Mouse (Mus musculus): ENCODE measurements at regions not wholly inside any gene's neighbourhood (a gene's known extent, or its start where the extent isn't known, plus 50 kb on each side); places are given as distances from the start of the nearest gene placed in this dataset.
A peak's percentile ranks its signal among the peaks of the same experiment; 100 is the strongest.

- no peak for DNase-seq (ENCODE audit: low read depth)
Observed at GRCm38 (mm10) chr15:36945309-36945708, 62.3 kb downstream of the Zfp706 start.

GRCm38 (mm10) chr15:36944556-36945171, 62.9 kb downstream of the Zfp706 start:
- DNase-seq (ENCODE audit: low read depth): no peak

GRCm38 (mm10) chr15:36943492-36944112, 64.0 kb downstream of the Zfp706 start:
- DNase-seq (ENCODE audit: low read depth): no peak

- DNase-seq (ENCODE audit: low read depth): no peak
Observed at GRCm38 (mm10) chr15:36942261-36942660, 65.3 kb downstream of the Zfp706 start.

- DNase-seq (ENCODE audit: low read depth): no peak
Observed at GRCm38 (mm10) chr15:36941741-36942140, 65.8 kb downstream of the Zfp706 start.

GRCm38 (mm10) chr15:36939608-36940007, 68.0 kb downstream of the Zfp706 start:
- no peak for DNase-seq (ENCODE audit: low read depth)

- DNase-seq (ENCODE audit: low read depth): no peak
Observed at GRCm38 (mm10) chr15:36939153-36939552, 68.4 kb downstream of the Zfp706 start.

GRCm38 (mm10) chr15:36938511-36939150, 68.9 kb downstream of the Zfp706 start:
- DNase-seq (ENCODE audit: low read depth): peak; percentile 93

GRCm38 (mm10) chr15:36937757-36938498, 69.6 kb downstream of the Zfp706 start:
- peak; percentile 70 for DNase-seq (ENCODE audit: low read depth)

- no peak for DNase-seq (ENCODE audit: low read depth)
Observed at GRCm38 (mm10) chr15:36937067-36937657, 70.4 kb downstream of the Zfp706 start.

GRCm38 (mm10) chr15:36934801-36935200, 72.8 kb downstream of the Zfp706 start:
- no peak for DNase-seq (ENCODE audit: low read depth)

GRCm38 (mm10) chr15:36933581-36933991, 74.0 kb downstream of the Zfp706 start:
- no peak for DNase-seq (ENCODE audit: low read depth)

- DNase-seq (ENCODE audit: low read depth): no peak
Observed at GRCm38 (mm10) chr15:36931460-36931859, 76.1 kb downstream of the Zfp706 start.

- no peak for DNase-seq (ENCODE audit: low read depth)
Observed at GRCm38 (mm10) chr15:36930433-36930832, 77.1 kb downstream of the Zfp706 start.

GRCm38 (mm10) chr15:36929786-36930185, 77.8 kb downstream of the Zfp706 start:
- no peak for DNase-seq (ENCODE audit: low read depth)

GRCm38 (mm10) chr15:36929088-36929487, 78.5 kb downstream of the Zfp706 start:
- DNase-seq (ENCODE audit: low read depth): no peak

- no peak for DNase-seq (ENCODE audit: low read depth)
Observed at GRCm38 (mm10) chr15:36928678-36929077, 78.9 kb downstream of the Zfp706 start.

GRCm38 (mm10) chr15:36927436-36927835, 80.1 kb downstream of the Zfp706 start:
- no peak for DNase-seq (ENCODE audit: low read depth)

- DNase-seq (ENCODE audit: low read depth): peak; percentile 75
Observed at GRCm38 (mm10) chr15:36924171-36924570, 83.4 kb downstream of the Zfp706 start.

- DNase-seq (ENCODE audit: low read depth): peak; percentile 72
Observed at GRCm38 (mm10) chr15:36921384-36921783, 86.2 kb downstream of the Zfp706 start.

GRCm38 (mm10) chr15:36920886-36921285, 86.7 kb downstream of the Zfp706 start:
- DNase-seq (ENCODE audit: low read depth): peak; percentile 39

GRCm38 (mm10) chr15:36919704-36920103, 87.9 kb downstream of the Zfp706 start:
- no peak for DNase-seq (ENCODE audit: low read depth)
